Mouse (Mus musculus) neutrophil, adult 65 days (primary cell): ENCODE measurements around the gene Tra2b. TPM values are rescaled to one million over a fixed set of nuclear protein-coding genes. Genes with fewer than 3 reads are reported as not detected.

Source experiments
- total RNA-seq: library from RNA; stranded (reverse); gene quantifications from 2 replicates; pipeline ENCODE4 v1.2.4, GENCODE M21; 2023

The Tra2b gene
- 293 and 362 TPM in 2 replicates for total RNA-seq

GRCm38 (mm10) chr16:22265849-22266376 lies at the start of gene Tra2b:
TSS of gene Tra2b (minus strand) at chr16:22266005.

Other genes with a start within 250 kb of the Tra2b start
- 0.39 and 0.41 TPM in 2 replicates for gene Igf2bp2, start 102.7 kb downstream of the Tra2b start, total RNA-seq
- 3.0 and 3.6 TPM in 2 replicates for gene Etv5, start 173.7 kb upstream of the Tra2b start, total RNA-seq